Mouse (Mus musculus) T-cell, adult 66 days (primary cell): ENCODE results near the gene Shcbp1. TPM values are rescaled to one million over a fixed set of nuclear protein-coding genes. Genes with fewer than 3 reads are reported as not detected.

Experiments used
- total RNA-seq, 2 experiments: library from RNA; stranded (reverse); gene quantifications; 3 replicates in 1 of 2; 4 replicates in 1 of 2; pipeline ENCODE4 v1.2.4; 2023

Gene Shcbp1
- 1 to 10 TPM in 1 of 2 experiments, not detected in 1; 3.8 TPM for total RNA-seq

DNA sequence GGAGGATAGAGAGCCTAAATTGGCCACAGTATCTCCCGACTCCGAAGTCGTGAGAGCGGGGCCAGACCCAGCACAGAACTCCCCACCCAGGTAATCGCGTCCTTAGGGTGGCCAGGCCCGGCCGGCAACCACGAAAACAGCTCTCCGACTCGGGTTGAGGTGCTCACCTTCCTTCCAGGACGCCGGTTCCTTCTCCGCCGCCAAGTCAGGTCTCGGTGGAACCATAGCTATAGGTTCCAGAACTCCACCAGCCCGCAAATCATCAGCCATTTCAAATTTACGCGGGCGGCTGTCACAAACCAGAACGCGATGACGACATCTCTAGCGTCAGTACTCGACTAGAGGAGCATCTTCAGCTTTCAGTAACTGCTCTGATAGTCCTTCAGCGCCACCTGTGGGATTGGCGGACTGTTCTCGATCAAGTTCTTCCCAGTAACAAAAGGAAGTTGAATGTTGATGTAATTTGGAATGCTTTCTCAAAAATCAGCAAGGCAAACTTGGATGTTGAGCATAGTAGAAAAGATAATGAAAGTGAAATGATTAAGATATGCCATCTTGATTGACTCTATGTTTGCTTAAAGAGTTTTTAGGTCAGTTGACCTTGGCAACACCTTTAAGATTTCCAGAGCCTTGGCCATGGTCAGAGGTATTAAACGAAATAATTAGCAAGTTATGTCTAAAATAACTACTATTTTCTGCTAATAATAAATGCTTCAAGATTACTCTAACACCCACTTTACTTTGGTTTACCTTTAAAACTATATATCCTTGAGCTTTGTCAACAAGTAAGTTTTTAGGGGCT, at the start of gene Shcbp1:
TSS of gene Shcbp1 (minus strand) at position 314 of the 802 bp plus-strand sequence.

Other genes starting within 250 kb of the Shcbp1 start
- 10 to 100 TPM; 10.5 to 15.1 TPM for gene Zfp958, start 166.4 kb downstream of the Shcbp1 start, total RNA-seq